Mouse (Mus musculus) layer of hippocampus, postnatal 25 days (tissue): ENCODE results near the gene Socs7. TPM values are rescaled to one million over a fixed set of nuclear protein-coding genes. Genes with fewer than 3 reads are reported as not detected.
"Not testable (repeated sequence)": the region's sequence is repeated elsewhere in the genome, so short reads cannot be mapped to it uniquely, and the experiment has no call there.

Experiments used
- DNase-seq, 2 experiments: peaks; one replicate each; pipeline ENCODE4 v3.0.0; 2022; ENCODE audit warnings: mixed read lengths in 2 of 2, low spot score in 1 of 2; ENCODE audit errors: extremely low spot score in 1 of 2
- total RNA-seq, 2 experiments: library from RNA; stranded (reverse); gene quantifications; 2 replicates each; pipeline ENCODE4 v1.2.3; 2021

Gene Socs7
- 10 to 100 TPM; 79.6 to 80.0 TPM for total RNA-seq

DNA sequence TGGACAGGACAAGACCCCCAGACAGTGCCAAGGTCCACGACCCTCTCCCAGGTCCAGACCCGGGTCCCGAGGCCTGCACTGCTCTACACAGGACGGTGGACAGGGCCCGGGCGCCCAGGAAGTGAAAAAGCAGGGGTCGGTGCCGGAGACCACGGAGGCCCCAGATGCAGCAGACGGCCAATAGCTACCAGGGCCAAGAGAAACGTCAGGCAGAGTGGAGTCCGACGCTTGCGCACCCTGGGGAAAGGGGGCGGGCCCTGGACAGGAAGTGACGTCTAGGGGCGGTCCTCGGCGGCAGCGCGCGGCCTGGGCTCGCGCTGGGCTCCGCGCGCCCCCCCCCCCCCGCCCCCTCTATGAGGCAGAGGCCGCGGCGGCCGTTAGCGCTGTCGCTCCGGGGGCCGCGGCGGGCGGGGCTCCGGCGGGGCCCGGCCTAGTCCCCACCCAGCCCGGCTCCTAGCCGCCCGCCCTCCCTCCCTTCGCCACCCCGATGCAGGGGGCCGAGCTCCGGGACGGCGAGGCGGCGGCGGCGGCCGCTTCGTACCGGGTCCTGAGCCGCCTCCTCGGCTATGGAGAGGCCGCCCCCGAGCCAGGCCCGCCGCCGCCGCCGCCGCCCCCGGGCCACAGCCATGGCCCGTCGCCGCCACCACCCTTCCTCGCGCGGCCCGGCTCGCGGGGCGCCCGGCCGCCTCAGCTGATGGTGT lies at the start of gene Socs7:
Gene Socs7, plus strand, starts transcription at position 604 of the 701 bp plus-strand sequence.
- DNase-seq = peak; percentile 87 to 90

DNA sequence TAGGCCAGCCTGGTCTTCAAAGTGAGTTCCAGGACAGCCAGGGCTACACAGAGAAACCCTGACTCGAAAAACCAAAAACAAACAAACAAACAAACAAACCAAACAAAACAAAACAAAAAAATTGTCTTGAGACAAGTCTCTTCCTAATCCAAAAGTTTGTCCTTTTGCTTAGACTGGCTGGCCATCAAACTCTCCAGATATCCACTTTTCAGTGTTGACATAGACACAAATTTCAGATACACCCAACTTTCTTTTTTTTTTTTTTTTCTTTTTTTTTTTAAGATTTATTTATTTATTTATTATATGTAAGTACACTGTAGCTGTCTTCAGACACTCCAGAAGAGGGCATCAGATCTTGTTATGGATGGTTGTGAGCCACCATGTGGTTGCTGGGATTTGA lies 49.5 kb upstream of the Socs7 start:
- not testable (repeated sequence) for DNase-seq

DNA sequence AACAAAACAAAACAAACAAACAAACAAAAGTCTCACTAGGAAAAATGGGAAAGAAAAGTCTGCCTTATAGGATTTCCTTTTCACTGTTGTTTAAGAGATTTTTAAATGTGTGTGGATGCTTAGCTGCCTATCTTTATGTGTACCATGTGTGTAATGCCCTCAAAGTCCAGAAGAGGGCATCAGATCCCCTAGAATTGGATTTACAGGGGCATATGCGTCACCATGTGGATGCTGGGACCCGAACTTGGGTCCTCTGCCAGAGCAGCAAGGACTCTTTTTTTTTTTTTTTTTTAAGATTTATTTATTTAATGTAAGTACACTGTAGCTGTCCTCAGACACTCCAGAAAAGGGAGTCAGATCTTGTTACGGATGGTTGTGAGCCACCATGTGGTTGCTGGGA lies 48.2 kb upstream of the Socs7 start:
- DNase-seq = no peak

DNA sequence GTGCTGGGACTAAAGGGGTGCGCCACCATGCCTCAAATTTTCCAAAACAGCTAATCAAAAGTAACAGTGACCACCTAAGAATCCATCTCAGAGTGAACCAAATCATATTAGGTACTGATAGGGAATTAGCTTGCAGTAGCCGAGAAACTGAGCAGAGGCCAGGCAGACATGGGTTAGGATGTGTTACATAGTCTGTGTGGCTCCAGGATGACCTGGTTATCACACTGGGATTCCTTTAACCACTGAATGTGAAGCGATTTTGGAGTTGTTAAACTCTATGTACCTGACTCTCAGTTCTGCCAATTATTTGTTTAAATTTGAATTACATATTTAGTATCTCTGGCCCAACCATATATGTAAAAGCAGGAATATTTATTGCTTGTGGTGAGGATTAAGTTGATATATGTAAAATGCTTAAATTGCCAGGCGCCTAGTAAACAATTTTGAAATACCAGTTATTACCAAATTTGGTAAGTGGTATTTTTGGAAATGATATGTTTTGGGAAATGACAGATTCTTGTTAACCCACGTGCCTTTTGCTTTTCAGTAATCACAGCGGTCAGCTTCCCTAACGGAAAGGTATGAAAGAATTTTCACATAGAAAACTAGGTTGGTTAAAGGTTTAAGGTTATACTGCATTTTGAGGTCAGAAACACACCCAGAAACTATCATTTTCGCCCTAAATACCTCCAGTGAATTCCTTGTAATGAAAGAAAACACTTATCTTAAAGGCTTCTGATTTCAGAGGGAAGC lies 47.4 kb upstream of the Socs7 start:
- no peak for DNase-seq

DNA sequence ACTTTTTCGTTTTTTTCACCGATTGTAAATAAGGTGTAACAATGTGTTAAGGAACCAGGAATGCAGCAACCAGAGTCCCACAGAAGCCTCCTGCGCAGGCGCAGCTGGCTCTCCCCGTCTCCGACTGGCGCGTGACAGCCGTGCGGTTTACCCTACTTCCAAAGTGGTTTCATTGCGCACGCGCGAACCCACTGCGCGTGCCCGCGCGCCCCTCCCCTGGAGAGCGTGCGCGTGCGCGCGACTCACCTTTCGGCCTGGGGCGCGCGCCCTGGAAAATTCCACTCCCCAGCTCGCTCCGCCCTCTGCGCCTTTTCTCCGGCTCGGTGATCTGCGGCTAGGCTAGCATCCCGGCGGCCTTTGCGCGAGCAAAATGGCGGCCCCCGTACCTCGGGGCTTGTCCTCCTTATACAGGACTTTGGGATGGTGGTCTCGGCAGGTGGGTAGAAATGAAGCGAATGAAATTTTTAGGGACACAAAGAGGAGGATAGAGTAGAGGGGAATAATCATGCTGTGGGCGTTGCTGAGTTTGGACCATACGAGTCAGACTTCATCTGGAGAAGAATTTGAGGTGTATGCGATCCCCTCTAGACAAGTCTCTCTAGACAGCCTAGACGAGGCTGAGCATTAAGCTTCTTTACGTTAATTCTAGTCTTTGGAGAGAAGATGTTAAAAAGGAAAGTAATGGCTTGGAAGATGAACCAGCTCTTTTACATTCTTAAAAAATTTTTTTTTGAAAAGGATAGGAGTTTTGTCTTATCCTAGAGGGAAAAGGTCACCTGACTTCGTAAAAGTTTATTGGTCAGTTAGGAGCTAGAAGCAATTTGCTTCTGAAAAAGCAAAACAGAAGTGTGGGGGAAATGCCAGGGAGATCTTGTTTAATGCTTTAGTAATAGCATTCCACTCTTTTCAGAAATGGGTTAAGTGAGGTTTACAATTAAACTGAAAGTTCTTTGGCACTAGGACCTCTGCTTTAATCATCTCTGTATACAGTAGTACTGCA lies 46.5 kb upstream of the Socs7 start, which contains the start of gene Mrpl45:
Gene Mrpl45, plus strand, starts transcription at position 213 of the 1,000 bp plus-strand sequence.
- DNase-seq = peak; percentile 97 to 98

DNA sequence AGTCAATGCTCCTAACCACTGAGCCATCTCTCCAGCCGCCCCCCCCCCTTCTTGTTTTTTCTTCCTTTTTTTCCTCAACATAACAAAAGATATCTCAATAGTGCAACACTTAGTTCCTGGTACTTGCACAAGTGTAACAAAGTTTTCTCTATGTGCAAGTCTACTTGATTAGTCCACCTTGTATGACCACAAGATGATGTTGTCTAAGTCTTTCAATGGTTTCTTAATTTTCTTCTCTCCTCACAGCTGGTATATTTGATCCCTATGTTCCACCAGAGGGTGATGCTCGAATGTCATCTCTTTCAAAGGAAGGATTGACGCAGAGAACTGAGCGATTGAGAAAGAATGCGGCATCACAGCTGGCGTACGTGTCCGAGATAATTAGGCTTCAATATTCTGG lies 41.2 kb upstream of the Socs7 start:
- DNase-seq = no peak

DNA sequence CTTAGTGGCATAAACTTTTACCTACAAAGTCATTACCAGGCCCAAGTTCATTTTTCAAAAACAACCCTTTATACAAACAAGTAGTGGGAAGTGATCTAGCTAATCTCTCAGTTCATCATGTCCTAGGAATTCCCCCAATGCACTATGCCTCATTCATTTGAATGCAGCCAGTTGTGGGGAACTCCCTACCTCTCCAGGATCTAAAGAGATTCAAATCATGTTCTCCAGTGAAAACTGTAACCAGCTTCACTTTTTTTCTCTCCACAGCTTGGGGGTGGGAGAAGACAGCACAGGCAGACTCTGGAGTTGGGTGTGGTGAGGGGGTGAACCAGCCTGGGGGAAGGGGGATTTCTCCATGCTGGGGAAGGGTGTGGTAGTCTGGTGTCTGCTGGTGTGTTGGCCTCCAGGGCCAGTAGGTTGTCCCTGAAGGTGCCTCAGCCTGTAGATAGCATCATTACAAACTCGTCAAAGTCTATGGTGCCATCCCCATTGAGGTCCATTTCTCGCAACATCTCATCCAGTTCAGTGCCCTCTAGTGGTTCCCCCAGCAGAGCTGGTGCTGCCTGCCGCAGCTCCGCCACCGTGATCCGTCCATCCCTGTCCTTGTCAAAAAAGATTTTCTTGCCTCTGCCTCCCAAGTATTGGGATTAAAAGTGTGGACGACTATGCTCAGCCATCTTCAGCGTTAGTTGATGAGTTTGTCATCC lies 40.3 kb upstream of the Socs7 start:
- DNase-seq = not testable (repeated sequence)

DNA sequence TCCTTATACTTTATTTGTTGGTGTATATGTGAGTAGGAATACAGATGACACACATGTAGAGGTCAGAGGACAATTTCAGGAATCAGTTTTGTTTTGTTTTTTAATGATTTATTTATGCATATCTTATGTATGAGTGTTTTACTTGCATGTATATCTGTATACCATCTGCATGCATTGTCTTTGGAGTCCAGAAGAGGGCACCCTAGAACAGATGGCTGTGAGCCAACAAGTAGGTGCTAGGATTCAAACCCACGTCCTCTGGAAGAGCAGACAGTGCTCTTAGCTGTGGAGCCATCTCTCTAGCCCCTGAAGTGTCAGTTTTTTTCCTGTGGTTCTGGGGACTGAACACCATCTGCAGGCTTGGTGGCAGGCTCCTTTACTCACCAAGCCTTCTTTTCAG lies 37.1 kb upstream of the Socs7 start:
- DNase-seq = no peak

DNA sequence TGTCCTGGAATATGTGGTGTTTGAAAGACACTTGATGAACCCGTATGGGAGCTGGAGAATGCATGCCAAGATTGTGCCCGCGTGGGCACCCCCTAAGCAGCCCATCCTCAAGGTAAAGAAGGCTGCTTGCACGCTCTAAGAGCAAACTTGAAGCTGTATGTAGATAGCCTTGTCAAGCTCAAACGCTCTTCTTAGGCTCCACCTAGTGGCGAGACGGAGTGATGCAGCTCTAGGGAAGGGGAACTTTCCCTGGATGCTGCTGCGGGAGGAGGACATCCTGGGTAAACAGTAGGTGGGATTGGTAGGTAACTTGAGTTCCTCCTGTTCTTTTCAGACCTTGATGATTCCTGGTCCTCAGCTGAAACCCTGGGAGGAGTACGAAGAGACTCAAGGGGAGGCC lies 34.2 kb upstream of the Socs7 start:
- DNase-seq = peak in 1 of 2 experiments; percentile 77

DNA sequence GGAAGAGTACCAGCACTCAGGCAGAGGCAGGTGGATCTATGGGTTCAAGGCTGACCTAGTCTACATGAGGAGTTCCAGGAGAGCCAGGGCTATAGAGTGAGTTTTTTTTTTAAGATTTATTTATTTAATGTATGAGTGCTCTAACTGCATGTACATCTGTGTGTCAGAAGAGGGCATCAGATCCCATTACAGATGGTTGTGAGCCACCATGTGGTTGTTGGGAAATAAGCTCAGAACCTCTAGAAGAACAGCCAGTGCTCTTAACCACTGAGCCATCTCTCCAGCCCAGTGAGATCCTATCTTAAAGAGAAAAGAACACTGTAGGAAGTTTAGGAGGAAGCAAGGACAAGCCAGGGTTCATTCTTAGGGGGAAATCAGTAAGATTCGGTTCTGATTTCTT lies 32.0 kb upstream of the Socs7 start:
- no peak for DNase-seq

DNA sequence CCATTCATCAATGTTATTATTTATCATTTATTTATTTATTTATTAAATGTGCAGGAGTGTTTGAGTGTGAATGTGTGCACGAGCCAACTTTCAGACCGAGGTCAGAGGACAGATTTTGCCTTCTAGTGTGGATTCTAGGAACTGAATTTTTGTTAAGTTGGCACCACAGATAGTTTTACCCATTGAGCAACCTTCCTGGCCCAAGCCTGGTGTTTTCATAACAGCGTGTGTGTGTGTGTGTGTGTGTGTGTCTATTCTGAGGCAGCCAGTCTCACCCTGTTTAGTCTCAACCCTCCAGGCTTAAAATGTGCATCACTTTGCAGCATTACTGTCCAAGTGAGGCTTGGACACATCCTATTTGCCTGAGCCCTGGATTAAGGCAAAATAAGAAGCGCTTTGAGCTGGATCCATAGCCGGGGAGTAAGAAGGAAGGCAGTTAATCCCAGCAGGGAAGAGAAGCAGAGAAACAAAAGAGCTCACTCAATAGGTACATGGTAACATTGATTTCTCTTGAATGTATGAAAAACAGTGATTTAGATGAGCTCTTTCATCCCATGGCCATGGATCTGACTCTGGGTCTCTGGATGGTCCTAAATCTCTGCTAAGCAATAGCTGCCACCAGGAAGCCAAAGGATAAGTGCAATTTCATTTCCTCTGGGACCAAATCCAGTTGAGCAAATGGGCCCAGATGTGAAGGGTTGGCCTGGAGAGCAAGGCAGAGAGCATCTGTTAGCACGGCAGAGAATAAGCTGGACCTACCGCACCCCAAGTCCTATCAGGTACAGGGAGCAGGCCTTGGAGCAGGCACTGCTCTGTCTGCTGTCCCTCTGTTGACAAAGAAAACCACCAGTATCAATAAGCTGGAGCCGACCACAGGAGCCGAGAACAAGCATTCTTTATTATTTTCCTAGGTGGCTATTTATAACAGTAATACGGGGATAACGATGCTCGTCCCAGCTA lies 30.8 kb upstream of the Socs7 start:
- DNase-seq = no peak

DNA sequence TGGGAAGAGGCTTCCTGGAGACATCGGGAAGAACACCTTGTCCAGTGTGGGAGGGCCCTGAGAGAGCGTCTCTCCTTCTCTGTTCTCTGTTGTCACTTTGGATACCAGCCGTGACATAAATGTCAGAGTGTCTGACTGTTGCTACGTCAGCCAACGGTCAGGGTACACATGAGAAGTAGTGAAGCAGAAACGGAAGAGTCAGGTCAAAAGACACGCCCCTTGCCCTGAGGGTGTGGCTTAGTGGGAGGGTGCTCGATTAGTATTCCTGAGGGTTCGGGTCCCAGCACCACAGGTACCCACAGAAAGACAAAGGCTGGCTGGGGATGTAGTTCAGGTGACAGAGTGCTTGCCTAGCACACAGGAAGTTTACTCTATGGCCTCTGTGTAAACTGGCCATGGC lies 29.3 kb upstream of the Socs7 start:
- no peak for DNase-seq

DNA sequence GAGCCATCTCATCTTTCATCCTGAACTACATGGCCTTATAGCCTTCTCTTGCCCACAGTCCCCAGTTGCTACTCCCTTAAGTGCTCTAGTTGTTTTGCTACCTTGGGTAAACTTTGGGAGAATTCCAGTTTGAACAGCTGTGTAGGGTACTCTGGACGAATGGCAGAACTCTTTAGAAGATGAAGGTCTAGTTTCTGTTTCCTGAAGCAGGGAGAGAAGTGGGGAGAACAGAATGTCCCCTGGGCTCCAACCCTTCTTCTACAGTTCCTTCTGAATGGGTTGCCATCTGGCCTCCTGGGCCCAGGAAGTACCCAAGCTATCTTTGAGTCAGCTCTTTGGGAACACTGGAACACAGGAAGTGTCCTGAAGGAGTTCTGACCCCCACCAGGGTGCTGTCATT lies 28.5 kb upstream of the Socs7 start:
- no peak for DNase-seq

DNA sequence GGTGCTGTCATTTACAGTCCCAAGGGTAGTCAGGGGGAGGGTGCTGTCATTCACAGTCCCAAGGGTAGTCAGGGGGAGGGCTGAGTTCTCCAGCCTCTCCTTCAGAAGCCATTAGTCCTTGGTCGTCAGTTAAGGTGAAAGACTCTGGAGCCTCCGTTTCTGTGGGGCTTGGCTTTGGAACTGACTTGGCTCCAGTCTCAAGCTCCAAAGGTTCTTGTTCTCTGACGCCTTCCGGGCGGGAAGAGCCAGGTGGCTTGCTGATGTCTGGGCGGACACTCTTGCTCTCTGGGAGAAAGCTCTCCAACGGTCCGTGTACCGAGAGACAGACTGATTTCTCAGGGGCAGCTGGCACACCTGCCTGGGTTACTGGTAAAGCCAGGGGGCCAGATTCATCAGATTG lies 28.0 kb upstream of the Socs7 start:
- DNase-seq = no peak

DNA sequence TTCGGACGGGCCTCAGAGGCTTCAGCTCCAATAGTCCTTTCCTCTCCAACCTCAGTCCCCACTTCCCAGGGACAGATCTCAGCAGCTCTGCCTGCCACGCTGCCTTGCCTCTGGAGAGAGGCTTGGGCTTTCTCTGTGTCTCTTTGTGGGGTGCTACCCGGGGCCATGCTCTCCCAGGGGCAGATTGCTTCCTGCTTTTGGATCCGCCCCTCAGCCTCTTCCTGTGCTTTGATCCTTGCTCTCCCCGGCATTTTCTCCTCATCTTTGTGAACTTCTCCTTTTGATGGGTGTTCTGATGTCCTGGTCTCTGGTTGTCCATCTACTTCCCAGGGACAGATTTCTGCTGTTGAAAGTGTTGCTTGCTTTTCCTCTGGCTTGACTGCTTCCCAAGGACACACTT lies 26.1 kb upstream of the Socs7 start:
- DNase-seq = no peak

DNA sequence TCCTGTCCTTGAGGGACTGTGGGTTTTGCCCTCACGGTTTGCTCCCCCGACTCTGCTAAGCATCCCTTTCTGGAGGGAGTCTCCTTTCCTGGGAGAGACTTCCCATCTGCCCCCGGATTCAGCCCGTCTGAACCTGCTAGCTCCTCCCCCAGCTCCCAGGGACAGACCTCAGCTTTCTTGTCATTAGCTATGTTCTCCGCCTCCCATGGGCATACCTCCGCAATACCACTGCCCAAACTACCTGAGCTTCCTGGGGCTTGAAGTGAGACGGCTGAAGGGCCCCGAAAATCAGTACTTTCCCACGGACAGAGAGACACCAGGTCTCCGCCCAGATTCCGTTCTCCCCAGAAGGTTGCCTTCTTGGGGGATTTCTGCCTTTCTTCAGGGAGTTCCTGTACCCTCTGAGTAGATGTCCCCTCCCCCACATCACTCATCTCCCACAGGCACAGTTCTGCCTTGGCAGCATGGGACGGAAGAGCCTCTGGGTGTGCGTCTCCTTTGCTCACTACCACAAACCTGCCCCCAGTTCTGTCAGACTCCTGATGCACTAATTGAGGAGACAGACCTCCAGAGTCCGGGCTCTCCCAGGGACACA lies 25.5 kb upstream of the Socs7 start:
- no peak for DNase-seq

DNA sequence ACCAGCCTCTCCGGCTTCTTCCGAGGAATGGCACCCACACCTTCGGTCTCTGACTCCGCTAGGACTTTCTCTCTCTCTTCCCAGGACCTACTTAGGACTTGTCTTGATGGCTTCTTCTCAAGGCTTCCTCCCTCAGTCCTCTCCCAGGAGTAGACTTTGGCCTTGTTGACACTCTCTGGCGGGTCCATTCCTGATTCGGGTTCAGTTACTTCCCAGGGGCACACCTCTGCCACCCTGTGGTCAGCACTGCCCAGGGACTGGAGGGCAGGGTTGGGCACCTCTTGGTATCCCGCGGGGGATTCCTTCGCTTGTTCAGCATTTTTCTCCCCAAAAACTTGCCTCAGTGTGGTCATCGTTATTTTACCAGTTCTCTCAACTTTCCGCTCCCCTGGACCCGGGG lies 25.0 kb upstream of the Socs7 start:
- DNase-seq = no peak

DNA sequence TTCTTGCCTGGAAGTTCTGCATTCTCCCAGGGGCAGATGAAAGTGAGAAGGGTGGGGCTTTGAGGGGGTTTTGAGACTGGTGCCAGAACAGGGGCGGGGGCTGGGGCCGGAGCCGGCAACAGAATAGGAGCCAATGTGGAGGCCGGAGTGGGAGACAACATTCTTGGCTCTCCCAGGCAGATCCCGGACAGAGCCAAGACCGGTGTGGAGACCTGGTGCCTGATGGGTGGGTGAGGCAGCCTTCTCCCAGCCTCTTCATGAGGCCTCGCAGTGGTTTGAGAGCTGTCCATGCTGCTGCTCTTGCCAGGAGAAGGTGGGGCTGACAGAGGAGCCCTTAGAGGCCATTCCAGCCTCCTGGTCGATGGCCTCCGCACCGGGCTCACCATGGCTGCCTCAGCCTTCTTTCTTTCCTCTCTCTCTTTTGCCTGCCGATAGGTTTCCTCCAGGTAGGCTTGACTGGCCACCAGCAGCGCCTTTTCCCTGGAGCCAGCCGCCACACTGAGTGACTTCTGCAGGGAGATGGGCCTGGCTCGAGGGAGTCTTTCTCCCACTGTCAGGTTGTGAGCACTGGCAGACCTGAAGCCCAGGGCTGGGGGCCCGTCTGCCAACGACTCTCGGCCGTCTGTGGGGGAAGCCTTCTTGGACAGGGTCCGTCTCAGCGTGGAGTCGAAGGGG lies 23.9 kb upstream of the Socs7 start:
- no peak for DNase-seq
